Mouse (Mus musculus) heart, adult 11 months (tissue): ENCODE data around the gene Exosc7.
A peak's percentile ranks its signal among the peaks of the same experiment; 100 is the strongest.

Experiments
- DNase-seq: peaks from one replicate; pipeline ENCODE4 v3.0.0; 2022

Gene Exosc7

DNA sequence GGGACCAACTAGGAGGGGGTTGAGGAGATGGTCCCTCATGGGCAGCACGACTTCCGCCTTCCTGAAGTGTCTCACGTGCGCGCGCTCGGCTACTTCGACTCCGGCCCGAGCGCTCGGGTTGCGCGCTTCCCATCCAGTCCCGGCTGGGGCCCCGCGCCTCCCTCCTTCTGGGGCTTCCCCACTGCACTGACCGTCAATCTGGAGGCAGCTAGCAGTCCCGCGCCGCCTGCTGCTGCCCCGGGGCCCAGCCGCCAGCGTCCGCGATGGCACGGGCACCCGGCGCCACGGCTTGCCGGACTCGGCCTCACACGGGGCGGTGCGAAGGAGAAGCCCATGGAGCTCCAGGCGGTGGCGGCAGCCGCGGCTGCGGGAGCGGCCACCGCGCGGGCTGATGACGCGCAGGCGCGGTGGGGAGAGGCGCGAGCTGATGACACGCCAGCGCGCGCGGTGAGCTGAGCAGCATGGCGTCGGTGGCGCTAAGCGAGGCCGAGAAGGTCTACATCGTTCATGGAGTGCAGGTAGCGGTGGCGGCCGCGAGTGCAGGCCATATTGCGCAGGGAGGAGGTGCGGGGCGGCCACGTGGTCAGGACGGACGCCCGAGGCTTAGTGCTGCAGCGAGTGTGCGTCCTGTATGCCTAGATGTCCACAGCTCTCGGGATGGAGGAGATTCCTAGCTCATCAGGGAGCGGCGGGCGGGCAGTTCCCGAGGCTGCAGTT is at the start of gene Exosc7, which contains the start of gene Zdhhc3:
Gene Exosc7, plus strand, starts transcription at position 411 of the 717 bp plus-strand sequence.
Gene Zdhhc3, minus strand, starts transcription at position 401 of the 717 bp plus-strand sequence.
- DNase-seq: peak; percentile 99

- DNase-seq: no peak
These were observed 33.9 kb upstream of the Exosc7 start for GRCm38 (mm10) chr9:123079149-123079548.

DNA sequence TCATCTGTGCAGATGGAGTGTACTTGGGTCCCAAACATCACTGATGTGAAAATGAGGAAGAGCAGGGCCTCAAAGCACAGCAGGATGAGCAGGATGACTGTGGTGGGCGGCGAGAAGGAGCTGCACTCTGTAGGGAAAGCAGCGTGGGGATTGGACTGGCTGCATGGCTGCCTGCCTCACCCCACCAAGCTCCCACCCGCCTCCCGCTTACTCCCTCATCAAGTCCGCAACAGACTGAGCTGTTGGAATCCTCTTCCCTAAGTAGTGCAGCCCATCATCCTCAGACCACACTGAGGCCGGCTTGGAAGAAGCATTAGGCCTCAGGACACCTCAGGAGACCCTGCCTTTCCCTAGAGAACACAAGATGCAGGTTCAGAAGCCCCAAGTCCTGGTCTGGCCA is 32.7 kb upstream of the Exosc7 start:
- DNase-seq: no peak

DNA sequence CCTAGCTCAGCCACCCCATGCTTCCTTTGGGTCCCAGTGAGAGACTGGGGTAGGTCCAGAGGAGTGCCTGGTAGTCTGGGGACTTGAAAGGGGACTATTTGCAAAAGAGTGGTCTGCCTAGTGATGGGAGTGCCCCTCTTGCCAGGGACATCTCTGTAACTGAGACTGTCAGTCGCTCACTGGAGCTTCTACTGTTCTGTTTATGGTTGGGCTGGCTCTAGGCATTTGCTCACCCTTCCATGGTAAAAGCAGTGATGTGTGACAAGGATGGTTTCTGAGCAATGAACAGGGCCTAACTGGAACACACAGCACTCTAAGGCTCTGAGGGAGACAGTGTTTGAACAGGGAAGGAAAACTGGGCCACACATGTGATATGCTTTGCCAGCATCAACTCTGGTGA is 32.2 kb upstream of the Exosc7 start:
- DNase-seq: no peak

DNA sequence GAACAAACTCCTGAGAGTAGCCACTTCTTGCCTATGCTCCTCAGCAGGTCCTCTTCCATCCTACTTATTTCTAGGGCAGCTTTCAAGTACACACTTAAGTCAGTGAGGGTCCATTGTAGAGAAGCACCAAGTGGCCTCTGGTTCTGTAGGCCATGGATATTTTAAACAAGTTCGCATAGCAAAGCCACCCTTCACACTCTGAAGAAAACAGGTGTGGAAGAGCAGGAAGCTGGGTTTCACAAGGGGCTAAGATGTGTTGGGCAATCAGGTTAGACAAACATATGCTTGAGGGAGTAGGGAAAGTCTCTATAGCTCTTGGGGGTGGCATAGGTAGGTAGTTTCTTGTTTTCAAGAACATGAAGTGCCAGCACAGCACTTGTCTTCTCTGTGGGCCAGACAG is 27.6 kb upstream of the Exosc7 start:
- no peak for DNase-seq

GRCm38 (mm10) chr9:123087558-123087957 is 25.5 kb upstream of the Exosc7 start:
- DNase-seq: no peak

- no peak for DNase-seq
These were observed 22.2 kb upstream of the Exosc7 start for GRCm38 (mm10) chr9:123090844-123091243.

DNA sequence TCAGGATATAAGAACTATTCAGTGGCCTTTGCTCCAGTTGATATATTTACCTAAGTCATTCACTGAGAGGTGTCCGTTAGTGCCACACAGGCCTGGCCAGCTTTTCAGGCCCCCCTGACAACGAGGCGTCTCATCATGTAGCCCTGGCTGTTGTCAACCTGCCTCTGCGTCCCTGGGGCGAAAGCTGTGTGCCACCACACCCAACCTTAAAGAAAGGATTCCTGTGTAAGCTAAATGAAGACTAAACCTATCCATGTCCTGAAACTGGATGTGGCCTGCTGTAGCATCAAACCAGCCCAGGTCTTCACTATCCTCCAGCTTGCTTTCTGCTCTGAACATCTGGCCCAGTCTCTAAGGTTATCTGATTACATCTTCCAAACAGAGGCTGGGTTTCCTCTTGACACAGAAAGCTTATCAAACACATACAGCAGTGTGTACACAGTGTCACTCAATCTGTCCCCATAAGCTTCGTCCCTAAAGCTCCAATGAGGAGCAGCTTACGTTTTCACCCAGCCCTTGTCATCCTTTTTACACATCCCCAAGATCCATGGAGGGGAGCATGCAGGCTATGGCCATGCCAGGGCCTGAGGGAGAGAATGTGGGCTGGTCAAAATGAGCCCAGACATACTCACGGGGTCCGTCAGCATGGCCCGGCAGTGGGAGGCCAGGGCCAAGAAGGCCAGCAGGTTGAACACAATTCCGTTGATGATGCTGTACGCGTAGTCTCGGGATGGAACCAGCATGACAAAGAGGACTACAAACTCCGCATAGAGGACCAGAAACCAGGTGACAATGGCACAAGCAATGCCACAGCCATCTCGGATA is 13.2 kb upstream of the Exosc7 start:
- DNase-seq: peak; percentile 78

GRCm38 (mm10) chr9:123103425-123103824 is 9.6 kb upstream of the Exosc7 start:
- peak; percentile 10 for DNase-seq

DNA sequence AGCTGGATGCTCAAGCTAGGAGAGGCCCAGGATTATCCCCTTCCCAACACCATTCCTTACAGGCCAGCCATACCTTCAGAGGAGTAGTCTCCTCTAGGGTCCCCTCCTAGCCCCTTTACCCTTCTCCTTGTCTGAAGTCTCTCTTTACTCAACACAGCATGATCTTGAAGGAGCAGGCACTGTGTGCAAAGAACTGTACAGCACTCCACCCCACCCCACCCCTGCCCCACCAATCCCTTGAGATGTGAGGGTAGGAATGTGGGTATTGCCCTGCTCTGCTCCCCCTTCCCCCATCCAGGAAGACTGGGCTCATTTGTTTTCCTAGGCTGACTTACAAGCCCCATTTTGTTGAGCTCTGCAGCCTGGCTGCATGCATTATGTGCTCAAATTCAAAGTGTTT is 8.7 kb upstream of the Exosc7 start:
- DNase-seq: no peak

- no peak for DNase-seq
These were observed 5.8 kb upstream of the Exosc7 start for GRCm38 (mm10) chr9:123107186-123107585.

- no peak for DNase-seq
These were observed 3.8 kb upstream of the Exosc7 start for GRCm38 (mm10) chr9:123109188-123109587.

GRCm38 (mm10) chr9:123111751-123112221 is 1.2 kb upstream of the Exosc7 start:
- peak; percentile 68 for DNase-seq

GRCm38 (mm10) chr9:123113931-123114330 is 916 bp downstream of the Exosc7 start:
- DNase-seq: peak; percentile 55

DNA sequence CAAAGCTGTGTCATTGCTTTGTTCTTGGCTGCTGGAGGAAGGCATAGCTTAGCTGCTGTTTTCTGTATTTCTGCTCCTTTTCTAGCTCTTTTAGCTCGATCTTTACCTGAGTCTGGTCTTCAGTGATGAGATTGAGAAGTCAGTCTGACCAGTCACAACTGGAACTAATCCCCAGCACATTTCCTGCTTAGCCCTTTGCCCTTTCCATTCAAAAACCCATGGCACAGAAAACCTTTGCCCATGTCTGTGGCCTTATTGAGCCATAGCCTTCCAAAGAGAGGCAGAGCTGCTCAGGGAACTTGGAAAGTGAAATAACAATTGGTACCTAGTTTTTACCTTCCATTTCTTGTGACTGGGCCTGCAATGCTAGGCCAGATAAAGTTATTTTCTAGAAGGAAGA is 2.6 kb downstream of the Exosc7 start:
- DNase-seq: peak; percentile 28

DNA sequence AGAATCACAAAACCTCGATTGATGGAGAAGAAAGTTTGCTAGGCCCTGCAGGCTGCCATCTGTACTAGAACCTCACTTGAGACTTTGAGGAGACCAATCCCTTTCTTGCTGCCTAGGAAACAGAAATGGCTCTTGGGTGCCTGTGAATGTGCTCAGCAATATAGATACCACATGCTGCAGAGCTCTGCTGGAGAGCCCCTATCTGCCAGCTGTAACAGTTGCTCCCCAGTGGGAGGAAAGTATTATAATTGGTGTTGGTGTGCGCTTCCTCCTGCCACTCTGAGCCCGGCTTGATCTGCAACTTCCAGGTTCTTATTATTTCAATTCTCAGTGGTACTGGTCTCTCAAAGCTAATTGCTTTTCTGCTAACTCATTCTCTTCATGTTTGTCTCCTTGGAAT is 10.0 kb downstream of the Exosc7 start:
- peak; percentile 40 for DNase-seq

GRCm38 (mm10) chr9:123123571-123124412 is 10.8 kb downstream of the Exosc7 start:
- peak; percentile 88 for DNase-seq

- no peak for DNase-seq
These were observed 11.5 kb downstream of the Exosc7 start for GRCm38 (mm10) chr9:123124413-123124981.

DNA sequence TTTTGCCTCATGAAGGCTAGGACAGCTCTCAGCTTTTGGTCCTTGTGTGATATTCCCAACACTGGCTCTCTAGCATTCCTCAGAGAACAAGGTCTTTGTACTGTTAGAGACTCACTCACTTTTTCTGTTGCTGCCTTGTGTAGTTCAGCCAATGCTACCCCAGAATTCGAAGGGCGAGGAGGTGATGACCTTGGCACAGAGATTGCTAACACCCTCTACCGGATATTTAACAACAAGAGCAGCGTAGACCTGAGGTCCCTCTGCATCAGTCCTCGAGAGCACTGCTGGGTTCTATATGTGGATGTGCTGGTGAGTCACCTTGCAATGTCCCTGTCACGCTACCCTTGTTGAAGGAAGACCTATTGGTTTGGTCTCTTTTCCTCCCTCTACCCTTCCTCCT is 14.6 kb downstream of the Exosc7 start:
- DNase-seq: peak; percentile 80

DNA sequence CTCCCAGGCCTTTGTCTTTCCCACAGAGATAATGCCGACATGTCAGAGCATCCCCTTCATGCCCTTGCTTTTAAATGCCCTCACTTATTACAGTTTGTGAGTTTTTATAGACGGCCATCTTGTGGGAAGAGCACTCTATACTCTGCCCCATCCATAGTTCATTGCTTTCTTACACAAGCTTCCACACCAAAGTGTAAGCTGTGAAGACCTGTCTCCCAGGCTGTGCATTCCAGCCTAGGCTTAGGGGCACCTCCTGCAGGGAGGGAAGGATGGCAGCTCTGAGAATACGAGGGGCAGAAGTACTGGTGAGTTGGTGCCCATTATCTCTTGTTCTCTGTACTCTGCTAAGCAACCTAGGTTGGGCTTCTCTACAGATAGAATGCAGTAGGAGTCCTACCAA is 20.0 kb downstream of the Exosc7 start:
- peak; percentile 58 for DNase-seq

GRCm38 (mm10) chr9:123136953-123137682 is 24.1 kb downstream of the Exosc7 start:
- DNase-seq: peak; percentile 92
